Mouse (Mus musculus) cerebellum, postnatal 36 days (tissue): ENCODE measurements around the gene Mb21d2.

Experiments used
- DNase-seq, 2 experiments: peaks; one replicate each; pipeline ENCODE4 v3.0.0; 2021 to 2022; ENCODE audit warnings: mixed read lengths in 2 of 2

Mb21d2 gene

DNA sequence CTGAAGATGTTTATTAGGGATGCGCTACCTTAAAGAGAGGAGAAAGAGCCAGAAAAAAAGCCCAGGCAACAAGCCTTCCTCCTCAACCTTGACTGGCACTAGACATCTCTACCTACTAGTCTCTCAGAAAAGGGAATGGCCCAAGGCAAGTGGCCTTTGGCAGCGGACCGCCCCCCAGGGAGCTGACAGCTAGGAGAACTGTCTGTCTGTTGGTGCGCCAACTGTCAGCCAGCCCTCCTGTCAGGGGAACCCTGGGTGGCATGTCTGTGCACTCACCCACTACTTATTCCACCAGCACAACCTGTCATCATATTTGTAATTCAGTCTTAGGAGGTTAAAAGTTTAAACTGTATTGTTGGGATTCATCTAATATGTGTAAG, 30.3 kb downstream of the Mb21d2 start:
- DNase-seq: peak in 1 of 2 experiments; percentile 38

DNA sequence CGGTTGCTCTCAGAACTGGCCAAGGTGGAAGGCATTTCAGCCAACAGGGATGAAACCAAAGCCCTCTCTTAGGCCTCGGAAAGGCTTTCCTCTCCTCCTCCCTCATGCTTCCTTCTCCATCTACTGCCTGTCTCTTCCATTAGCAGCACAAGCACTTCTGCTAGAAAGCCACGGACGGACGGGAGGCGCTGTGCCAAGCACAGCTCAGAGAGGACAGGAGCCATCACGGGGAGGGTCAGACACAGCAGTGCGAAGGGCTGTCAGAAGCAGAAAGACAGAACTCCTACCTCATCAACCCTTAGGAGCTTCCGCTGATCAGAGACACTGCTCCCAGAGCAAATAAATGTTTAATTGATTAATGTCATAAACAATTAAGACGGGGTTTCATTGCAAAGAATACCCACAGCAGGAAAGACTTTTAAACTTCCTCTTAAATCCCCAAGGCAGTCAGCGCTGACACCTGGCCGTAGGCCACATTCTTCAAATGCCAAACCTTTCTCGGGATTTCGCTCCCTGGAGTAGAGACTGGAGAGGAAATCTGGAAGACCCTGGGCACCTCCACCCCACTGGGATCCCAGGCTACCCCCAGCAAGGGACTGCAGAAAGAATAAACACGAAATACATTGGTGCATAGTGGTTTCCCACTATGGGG, 30.8 kb downstream of the Mb21d2 start:
- peak; percentile 44 to 56 for DNase-seq

DNA sequence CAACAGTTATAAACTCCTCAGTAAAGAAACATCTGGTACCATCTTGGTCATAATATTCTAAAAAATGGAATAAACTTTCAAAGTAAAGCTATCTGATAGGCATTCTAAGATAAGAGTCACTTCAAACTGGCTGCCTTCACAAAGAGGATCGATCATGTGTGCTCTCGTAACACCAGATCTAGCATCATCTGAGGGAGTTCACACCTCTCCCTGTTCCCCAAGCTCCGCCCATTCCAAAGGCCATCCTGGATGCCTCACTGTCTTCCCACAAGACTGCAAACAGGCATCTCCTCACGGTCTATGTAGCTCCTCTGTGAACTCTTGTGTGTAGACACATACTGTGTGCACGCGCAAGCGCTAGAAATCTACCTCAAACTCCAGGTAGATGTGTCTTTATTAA, 32.9 kb downstream of the Mb21d2 start:
- DNase-seq: no peak

DNA sequence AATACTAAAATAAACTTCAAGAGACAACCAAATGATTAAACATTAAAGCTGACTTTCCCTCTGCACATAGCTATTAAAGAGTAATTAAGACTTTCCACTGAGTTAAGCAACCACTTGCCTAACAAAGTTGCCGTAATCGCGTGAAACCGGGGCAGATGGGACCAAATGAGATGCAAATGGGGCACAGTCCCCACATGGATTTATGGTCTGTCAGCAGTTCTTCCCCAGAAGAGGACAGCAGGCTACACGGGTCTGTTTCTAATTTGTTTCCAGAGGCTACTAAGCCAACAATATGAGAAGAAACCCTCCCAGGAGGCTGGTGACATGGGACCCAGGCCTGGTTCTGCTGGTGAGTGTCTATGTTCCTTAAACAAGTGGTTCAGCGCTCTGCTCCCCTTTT, 34.6 kb downstream of the Mb21d2 start:
- DNase-seq: no peak

DNA sequence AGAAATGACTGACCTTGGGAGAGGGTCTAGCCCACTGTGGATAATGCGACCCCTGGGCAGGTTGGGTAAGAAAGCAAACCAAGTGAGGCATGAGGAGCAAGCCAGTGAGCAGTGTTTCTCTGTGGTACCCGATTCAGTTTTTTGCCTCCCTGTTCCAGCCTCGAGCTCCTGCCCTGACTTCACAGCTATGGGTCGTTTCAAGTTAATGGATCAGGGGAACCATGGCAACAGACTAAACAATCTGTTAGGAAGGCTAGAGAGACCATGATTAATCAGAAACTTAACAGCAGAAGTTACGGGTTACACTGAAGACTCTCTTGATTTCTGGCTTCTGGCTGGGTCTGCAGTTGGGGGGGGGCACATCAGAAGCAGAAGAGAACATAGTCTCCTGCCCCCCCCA, 36.2 kb downstream of the Mb21d2 start:
- DNase-seq: no peak

DNA sequence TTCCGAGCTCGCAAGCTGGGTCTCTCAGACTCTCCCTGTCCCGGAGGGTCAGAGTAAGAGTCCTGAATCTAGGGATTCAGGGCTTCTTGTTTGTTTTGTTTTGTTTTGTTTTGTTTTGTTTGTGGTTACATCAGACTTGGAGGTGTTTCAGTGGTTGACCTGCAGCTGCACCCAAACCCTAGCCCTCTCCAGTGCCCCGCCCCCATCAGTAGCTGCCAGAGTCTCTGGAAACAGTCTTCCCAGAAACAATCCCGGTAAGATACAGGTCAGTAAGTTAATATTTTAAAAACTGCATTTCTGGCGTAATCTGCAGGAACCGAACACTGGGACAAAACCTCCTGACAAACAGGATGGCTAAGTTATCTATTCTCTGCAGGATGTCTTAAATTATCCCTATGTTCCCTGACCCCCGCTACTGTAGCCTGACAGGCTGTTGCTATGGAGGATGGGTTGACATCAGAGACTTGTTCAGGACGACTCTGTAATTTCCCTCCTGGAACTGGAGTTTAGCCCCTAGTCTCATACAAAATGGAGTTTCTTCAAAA, 43.2 kb downstream of the Mb21d2 start:
- DNase-seq: no peak

DNA sequence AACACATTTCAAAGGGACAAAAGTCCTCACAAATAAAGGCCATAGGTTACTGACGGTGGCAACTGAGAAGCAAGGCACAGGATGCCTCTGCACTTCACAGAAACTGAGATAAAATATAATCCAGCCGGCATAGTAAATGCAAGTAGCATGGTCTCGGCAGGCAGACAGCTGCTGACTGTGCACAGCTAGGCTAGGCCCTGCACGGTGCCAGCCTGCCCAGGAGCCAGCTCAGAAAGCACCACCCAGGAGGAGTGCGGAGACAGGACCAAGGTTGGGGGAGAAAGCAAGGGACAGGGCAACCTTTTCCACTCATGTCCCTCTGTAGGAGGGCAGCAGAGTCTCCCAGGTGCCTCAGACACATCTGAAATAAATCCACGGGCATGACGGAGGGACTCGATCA, 44.0 kb downstream of the Mb21d2 start:
- DNase-seq: no peak

DNA sequence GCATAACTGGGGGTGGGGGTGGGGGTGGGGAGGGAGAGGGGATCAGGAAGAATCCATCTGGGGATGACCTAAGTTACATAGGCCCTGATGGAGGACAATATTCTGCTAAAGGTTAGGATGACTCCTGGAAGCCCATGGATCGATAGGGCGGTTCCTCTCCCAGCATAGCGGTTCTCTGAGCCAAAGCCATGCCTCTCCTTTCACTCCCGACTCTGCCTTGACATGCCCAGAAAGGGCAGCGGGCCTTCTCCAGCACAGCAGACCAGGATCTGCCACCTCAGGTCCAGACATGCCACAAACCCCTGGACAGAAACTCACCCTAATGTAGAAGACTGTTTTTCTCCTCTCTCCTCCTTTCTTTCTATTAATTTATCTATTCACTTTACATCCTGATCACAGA, 44.8 kb downstream of the Mb21d2 start:
- no peak for DNase-seq

DNA sequence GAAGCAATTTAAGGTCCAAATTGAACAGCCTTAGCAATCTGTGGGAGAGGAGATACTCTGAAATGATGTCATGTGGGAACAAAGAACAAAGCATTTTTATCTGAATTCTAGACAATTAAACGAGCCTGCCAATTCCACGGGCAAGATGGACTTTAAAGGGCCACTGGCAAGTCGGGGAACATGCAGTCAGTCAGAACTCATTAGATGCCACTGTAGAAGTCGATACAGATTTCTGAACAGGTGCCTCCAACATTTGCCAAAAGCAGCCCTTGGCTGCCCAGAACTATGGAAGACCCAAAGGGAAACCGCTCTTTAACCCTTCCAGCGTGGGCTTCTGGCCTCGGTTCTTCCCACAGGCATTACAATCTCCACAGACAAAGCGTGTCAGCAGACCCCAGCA, 45.8 kb downstream of the Mb21d2 start:
- peak; percentile 31 to 41 for DNase-seq

DNA sequence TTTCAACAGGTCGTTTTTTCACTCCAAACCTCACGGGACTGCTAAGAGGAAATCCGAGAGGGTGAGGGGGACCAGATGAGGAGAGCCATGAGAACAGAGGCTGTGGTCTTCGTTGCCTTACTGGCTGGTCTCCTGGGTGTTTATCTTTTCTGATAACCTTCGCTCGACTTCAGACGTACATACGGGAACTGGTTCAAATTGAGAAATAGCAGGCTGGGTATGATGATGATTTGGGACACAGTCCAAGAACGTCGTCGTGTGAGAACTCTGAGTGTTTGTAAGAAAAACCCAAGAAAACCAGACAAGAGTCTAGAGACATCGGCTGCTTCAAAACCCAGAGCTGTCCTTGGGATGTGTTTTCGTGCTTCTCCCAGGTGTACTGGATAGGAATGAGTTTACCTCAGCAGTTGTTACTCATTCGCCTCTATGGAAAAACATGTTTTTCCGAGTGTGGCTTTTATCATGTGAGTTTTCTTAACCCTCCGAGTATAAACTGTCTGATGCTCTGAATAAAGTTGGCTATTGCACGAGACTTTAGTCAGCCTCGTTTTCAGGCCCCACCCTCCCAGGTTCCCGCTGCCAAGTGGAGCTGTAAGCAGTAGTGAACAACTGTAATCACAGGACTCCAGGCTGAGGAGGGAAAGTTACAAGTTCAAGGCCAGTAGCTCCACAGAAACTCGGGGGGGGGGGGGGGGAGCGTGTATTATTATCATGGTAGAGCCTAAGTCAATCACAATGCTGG, 46.6 kb downstream of the Mb21d2 start:
- DNase-seq: no peak

DNA sequence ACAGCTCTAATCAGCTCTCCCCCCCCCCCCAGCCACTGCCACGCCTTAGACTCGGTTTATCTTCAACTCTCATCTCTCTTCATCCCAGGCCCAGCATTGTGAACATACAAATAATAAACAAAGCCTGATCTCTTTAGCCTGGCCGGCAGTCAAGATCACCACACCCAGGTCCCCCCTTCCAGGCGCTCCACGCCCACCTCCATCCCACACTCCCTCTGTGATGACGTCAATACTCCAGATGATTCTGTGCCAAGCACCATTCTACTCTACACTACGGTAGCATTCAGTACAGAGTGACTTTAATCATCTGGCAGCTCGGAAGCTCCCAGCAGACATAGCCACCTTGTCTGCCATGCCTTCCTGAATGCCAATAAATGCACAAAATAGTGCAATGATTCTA, 47.7 kb downstream of the Mb21d2 start:
- no peak for DNase-seq

DNA sequence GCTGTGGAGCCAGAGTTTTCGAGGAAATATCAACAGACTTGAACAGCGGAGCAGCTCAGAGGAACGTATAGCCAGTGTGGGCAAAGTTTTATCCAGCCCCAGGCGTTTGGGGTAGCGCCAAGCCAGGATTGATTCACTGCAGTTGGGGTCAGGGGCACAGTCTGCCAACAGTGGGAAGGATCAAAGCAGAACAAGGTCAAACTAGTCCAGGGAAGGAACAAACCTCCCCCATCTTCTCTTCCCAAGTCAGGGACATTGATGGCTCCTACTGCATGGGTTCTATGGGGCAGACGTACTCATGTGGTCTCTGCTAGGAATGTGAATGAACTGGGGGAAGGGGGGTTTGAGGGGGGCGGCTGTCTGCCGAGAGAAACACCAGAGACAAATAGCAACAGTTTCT, 48.7 kb downstream of the Mb21d2 start:
- DNase-seq: no peak

DNA sequence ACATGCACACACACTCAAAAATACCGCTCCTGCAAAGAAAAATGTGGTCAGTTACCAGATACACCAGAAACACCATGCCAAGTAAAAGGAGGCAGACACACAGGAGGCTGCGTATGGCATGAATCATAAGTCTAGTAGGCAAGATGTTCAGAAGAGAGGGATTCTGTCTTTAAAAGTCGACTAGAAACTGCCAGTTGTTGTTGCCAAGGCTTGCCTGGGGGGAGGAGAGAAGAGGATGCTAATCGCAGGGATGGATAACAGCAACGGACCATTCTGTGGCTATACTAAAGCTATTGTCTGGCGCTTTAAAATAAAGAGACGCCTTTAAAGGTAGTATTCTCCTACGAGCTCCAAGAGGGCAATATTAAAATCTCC, 49.2 kb downstream of the Mb21d2 start:
- DNase-seq: no peak

DNA sequence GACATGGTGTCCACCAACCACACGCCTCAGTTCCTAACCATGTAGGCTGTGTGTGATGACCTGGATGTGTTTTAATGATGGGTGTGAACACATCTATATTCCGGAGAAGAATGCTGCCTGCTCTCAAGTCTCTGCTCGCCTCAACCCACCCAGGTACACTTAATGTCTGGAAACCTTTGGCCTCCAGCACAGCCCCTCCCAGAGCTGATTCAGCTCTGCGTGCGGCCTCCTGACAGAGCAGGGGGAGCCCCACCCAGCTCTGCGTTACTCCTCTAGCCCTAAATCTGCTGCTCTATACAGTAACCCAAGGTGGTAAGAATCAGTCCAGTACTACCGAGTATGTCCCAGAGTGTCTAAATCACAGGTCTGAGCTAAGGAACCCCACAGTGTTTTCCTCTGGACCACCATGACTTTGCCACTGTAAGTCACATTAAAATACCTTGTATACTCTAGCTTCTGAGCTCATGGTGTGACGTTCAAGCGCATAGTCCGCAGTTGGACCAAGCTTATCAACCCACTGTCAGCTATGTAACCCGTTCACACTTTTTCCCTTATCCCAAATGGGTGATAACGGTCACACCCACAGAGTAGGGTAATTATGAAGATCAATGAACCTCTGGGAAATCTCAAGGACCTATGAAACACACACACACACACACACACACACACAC, 49.7 kb downstream of the Mb21d2 start:
- DNase-seq: no peak

DNA sequence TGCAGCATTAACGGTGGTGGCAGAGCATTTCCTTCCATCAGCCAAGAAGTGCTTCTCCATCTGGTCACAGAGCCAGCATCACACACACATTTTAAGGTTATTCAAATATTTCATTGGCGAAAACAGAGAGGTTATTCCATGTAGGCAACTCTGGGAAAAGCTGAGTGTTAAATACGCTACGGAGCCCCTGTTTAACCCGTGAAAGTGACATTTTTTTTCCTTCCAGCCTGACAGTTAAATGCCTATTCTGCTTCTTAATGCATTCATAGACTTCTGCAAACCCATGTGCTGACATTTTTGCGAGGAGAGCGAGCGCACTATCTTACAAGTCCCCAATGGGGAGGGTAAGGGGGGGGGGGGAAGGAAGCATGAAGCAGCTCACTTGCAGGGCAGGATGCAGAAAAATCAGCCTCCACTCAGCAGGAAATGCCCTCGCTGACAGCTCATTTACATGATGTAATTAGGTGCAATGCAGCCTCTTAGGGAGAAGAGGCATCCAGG, 52.3 kb downstream of the Mb21d2 start:
- no peak for DNase-seq

DNA sequence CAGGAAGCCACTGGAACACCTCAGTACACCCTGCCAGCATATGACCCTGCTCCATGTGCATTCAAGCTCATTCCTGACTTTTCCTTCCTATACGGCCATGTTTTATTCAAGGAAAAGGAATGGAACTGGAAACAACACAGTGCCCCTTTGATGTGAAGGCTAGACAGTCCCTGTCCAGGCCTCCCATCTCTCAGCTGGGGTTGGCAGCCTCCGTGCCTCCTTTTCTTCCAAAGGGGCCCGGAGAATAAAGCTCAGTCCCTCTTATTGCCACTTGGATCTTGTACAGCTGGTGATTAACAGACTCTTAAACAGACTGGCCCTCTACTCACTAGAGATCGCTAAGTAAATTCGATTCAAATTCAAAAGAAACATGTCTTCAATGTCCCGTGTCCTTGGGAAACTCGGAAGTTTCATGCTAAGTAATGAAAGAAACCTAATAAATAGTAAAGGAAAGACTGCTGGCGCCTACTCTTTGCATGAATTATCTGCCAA, 56.0 kb downstream of the Mb21d2 start:
- DNase-seq: no peak

DNA sequence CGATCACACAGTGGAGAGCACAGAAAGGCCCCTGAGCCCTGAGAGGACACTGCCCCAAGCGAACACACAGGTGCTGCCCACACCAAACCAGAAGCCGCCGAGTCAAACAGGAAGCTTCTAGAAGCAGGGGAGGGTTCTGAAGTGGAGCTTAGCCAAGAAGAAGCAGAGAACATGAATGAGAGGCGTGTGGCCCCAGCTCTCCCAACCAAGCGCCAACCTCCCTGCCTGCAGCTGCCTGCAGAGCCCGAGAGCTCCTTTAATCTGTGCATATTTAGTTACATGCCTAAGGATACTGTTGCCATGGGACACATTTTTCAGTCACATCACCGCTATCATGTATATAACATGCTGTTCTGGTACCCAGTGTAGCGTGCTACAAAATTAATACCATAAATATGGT, 58.6 kb downstream of the Mb21d2 start:
- DNase-seq: no peak

DNA sequence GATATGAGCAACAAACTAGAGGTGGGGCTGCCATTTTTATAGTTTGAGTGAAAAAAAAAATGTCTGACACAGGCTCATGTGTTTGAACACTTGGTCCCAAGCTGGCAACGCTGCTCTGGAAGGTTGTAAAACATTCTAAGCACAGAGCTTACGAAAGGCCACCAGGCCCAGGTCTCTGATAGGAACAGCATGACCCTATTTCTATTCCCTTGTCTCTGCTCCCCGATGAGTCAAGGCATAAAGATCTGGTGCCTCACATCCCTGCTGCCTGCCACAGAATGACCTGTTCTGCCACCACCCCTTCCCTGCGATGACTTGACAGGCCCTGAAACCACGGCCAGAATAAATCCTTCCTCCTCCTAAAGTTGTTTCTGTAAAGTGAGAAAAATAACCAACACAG, 59.0 kb downstream of the Mb21d2 start:
- DNase-seq: no peak

DNA sequence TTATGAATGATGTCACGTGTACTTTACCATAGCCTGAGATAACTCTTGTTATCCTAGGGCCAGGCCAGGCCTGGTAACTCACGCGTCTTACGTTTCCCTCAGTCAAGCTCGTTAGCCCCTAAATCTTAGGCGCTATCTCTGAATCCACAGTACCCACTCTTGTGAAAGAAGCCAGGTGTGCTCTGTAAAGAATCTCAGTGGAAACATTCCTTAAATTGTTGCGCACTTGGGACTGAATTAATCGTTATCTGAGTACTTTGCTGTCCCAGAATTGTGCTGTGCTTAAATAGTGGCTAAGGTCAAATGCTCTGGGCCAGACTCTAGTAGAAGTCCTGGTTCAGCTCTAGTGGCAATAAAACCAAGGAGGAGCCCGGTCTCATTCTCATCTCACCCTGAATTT, 60.6 kb downstream of the Mb21d2 start:
- DNase-seq: no peak

DNA sequence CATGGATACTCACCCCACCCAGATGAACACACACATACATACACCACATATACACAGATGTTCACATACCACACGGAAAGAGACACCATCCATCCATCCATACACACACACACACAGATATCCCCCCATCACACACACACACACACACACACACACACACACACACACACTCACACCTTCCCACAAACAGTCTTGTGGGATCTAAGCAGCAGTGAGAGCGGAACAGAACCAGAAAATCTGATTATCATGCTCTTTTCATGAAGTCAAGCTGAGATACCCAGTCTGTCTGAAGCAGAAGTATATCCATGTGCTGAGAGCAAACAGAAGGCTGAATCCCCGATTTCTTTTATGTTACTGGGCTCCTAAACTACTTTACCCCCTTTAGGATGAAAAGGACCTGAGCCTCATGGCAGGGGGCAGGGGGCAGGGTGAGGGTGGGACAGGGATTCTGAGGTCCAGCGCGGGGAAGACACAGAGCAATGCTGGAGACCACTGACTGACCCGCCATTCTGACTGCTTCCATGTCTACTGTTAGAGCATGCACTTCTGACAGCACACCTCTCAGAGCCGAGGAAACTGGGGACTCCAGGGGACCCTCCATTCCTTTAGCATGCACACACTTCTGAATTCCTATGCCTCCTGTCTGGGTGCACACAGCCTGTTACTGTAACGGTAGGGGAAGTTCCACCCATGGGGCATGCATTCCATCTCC, 62.7 kb downstream of the Mb21d2 start:
- no peak for DNase-seq

DNA sequence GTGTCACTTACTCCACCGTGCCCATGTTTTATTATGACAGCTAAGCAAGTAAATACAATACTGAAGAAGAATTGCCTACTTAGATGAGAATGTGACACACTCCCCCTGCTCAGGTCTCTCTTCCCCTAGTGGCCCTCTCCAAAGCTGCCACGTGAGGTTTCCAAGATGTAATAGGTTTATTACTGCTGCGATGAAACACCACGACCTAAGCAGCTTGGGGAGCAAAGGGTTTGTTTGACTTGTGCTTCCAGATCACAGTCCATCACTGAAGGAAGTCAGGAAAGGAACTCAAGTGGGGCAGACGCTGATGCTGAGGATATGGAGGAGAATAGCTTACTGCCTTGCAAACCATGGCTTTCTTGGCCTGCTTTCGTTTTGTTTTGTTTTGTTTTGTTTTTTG, 65.9 kb downstream of the Mb21d2 start:
- DNase-seq: no peak

DNA sequence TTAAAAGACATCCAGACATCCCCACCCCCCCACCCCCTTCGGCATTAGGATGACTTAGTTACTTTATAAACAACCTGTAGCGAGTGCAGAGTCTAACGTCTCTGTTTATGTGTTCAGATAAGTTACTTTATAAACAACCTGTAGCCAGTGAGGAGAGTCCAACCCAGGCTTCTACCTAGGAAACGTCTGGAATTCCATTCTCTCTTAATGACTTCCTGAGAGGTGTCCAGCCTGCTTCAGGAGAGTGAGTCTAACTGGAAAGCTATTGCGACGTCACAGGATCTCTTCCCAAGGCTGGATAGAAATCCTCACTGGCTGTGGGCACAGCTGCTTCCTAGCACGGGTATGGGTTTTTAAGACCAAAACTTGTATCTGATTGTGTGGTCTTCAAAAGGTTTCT, 67.4 kb downstream of the Mb21d2 start:
- no peak for DNase-seq

DNA sequence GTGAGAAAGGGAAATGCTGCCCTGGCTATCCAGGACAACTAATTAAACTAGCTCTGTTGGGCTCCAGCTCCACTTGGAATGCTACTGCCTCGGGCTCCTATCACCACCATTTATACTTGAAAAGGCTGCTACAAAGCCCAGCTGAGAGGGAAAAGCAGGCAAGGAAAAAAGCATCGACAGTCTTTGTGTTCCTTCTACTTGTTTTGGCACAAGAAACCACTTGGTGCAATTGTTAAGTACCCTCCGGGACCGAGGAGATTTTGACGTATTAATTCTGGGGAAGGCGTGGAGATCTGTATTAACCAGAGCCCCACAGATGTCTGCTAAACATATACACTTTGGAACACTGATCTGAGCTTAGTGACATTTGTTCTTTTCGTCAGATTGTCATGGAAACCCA, 69.8 kb downstream of the Mb21d2 start:
- DNase-seq: no peak
